ENCODE assay signal across 31 mouse cellular contexts in the genomic region with DNA sequence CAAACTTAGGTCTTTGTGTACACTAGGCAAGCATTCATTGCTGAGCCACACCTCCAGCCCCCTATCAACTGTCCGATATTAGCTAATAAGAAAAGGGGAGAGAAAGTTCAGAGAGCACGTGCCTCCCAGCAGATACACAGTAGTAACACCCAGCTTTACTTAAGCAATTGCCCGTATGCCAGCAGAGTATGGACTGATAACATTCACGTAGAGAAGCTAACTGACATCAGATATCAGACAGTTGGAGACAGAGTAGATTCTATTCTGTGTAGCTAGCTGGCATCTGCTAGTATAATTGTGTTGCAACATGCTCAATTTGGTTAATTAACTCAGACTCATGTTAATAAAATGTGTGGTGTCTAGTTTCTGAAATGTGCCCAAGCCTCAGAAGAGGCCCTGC. TPM values are rescaled to one million over a fixed set of nuclear protein-coding genes. Genes with fewer than 3 reads are reported as not detected.
DNase-seq lines count a peak whose midpoint lies in the region; ATAC-seq and TF ChIP-seq lines count a peak whose summit lies in the region.
"Had no signal": no experiment of that assay in that cellular context is flagged by ENCODE, and none has a peak within 500 bp of the region (broad histone marks: within the 10 kb centered on the region; RNA-seq: fewer than 3 reads in every experiment).

No protein-coding gene starts in this region.

- no peak for TF ChIP-seq CTCF in MEL (IDR thresholded peaks at IDR 0.05 in 2 of 3, conservative IDR thresholded peaks at IDR 0.05 in 1 of 3; ENCODE audit: control insufficient read depth in 1 of 3, insufficient read depth in 1 of 3, low read depth in 2 of 3, low read length in 3 of 3, poor library complexity in 1 of 3, severe bottlenecking in 1 of 3)
- no peak for TF ChIP-seq CTCF in intestine, postnatal 0 days (IDR thresholded peaks at IDR 0.05; ENCODE audit: low read depth)

- DNase-seq in MEL (ENCODE audit: low read depth, low spot score) (peak; percentile 82), liver (peak; percentile 37)
- peak; percentile 2 for DNase-seq in naive thymus-derived CD4-positive, alpha-beta T cell, adult 2 months (ENCODE audit: low read depth)
- DNase-seq in adrenal gland, postnatal 14 days: no peak
- DNase-seq in right cerebral cortex, postnatal 14 days: no peak
- DNase-seq: adrenal gland, adult 8-10 months; cerebellum, adult 11 months; cerebellum, adult 9-11 months; embryo, embryonic 11 days; gastrocnemius, postnatal 25 days; heart, adult 18-20 months; kidney, adult 18-20 months; kidney, postnatal 4 days; lung, postnatal 36 days; retina, postnatal 1 day; right cerebral cortex, postnatal 4 days; thymus, adult 2 months; thymus, postnatal 4 days had no signal

- peak overlapping the region; percentile 71 for H3K27ac ChIP-seq in MEL (ENCODE audit: control insufficient read depth, low read depth, low read length)
- peak overlapping the region; percentile 31; the same call in 1 of the 2 replicates for H3K27ac ChIP-seq in liver, embryonic 15.5 days (replicated peaks)
- no peak overlapping the region for H3K27ac ChIP-seq in intestine, postnatal 0 days (ENCODE audit: low read depth, low read length)
- H3K27ac ChIP-seq: embryonic facial prominence, embryonic 12.5 days; hindbrain, embryonic 14.5 days; kidney, embryonic 15.5 days; limb, embryonic 10.5 days; limb, embryonic 15.5 days; lung, embryonic 15.5 days; midbrain, embryonic 13.5 days; neural tube, embryonic 15.5 days had no signal

- no peaks in the 10 kb centered on the region for H3K27me3 ChIP-seq in MEL (ENCODE audit: control insufficient read depth in 1 of 2, insufficient read depth in 2 of 2, low read length in 2 of 2)
- no peaks in the 10 kb centered on the region for H3K27me3 ChIP-seq in liver, embryonic 15.5 days
- no peaks in the 10 kb centered on the region for H3K27me3 ChIP-seq in intestine, postnatal 0 days (replicated peaks; ENCODE audit: control insufficient read depth, insufficient read depth, low read length)
- H3K27me3 ChIP-seq: embryonic facial prominence, embryonic 12.5 days; heart, embryonic 12.5 days; kidney, embryonic 15.5 days; limb, embryonic 15.5 days; lung, embryonic 15.5 days; megakaryocyte, embryonic 14.5 days; midbrain, embryonic 13.5 days; neural tube, embryonic 15.5 days had no signal

- H3K4me2 ChIP-seq in liver, embryonic 15.5 days: no peak overlapping the region
- H3K4me2 ChIP-seq in intestine, postnatal 0 days (replicated peaks; ENCODE audit: low read depth): no peak overlapping the region
- H3K4me2 ChIP-seq: embryonic facial prominence, embryonic 12.5 days; heart, embryonic 12.5 days; hindbrain, embryonic 14.5 days; kidney, embryonic 15.5 days; limb, embryonic 15.5 days; lung, embryonic 15.5 days; midbrain, embryonic 13.5 days; neural tube, embryonic 15.5 days had no signal

- H3K9ac ChIP-seq in MEL (ENCODE audit: control insufficient read depth, low read depth, low read length, poor library complexity, severe bottlenecking): peak overlapping the region; percentile 19
- H3K9ac ChIP-seq in liver, embryonic 15.5 days: no peak overlapping the region
- H3K9ac ChIP-seq in intestine, postnatal 0 days (ENCODE audit: low read depth, low read length): no peak overlapping the region
- H3K9ac ChIP-seq: embryonic facial prominence, embryonic 12.5 days; heart, embryonic 12.5 days; hindbrain, embryonic 14.5 days; kidney, embryonic 15.5 days; limb, embryonic 15.5 days; lung, embryonic 15.5 days; midbrain, embryonic 13.5 days; neural tube, embryonic 15.5 days had no signal

- peaks cover 19% of the 10 kb centered on the region for H3K79me2 ChIP-seq in MEL (ENCODE audit: control insufficient read depth, insufficient read depth, low read length, poor library complexity)

- TF ChIP-seq POLR2A in MEL (IDR thresholded peaks at IDR 0.05; ENCODE audit: control insufficient read depth in 1 of 2, insufficient read depth in 1 of 2, low read depth in 1 of 2, low read length in 2 of 2, poor library complexity in 1 of 2): no peak

- no peak for ATAC-seq in liver, embryonic 15.5 days (ENCODE audit: insufficient read depth)
- ATAC-seq in intestine, postnatal 0 days: no peak
- ATAC-seq: forebrain, embryonic 14.5 days; midbrain, embryonic 13.5 days had no signal

- H3K36me3 ChIP-seq in MEL (ENCODE audit: control insufficient read depth in 1 of 2, insufficient read depth in 2 of 2, low read length in 2 of 2): peaks cover 10 to 46% of the 10 kb centered on the region in 2 experiments
- H3K36me3 ChIP-seq in liver, embryonic 15.5 days (replicated peaks): peaks cover 14% of the 10 kb centered on the region
- peaks cover 11% of the 10 kb centered on the region; the same call in 1 of the 2 replicates for H3K36me3 ChIP-seq in intestine, postnatal 0 days (ENCODE audit: control insufficient read depth, insufficient read depth)

- H3K4me3 ChIP-seq in MEL (ENCODE audit: control insufficient read depth in 1 of 2, insufficient read depth in 1 of 2, low read depth in 2 of 2, low read length in 2 of 2): no peak overlapping the region
- H3K4me3 ChIP-seq in liver, embryonic 15.5 days (replicated peaks): no peak overlapping the region
- H3K4me3 ChIP-seq in intestine, postnatal 0 days (ENCODE audit: low read depth, low read length): no peak overlapping the region
- H3K4me3 ChIP-seq: embryonic facial prominence, embryonic 12.5 days; heart, embryonic 12.5 days; kidney, embryonic 15.5 days; limb, embryonic 10.5 days; limb, embryonic 15.5 days; lung, embryonic 15.5 days; megakaryocyte, embryonic 14.5 days; midbrain, embryonic 13.5 days; neural tube, embryonic 15.5 days had no signal

- no peak for TF ChIP-seq RAD21 in MEL (IDR thresholded peaks at IDR 0.05; ENCODE audit: low read depth, low read length)

- H3K9me3 ChIP-seq in MEL (replicated peaks; ENCODE audit: insufficient read depth, low read length): no peaks in the 10 kb centered on the region
- H3K9me3 ChIP-seq in liver, embryonic 15.5 days (replicated peaks): no peaks in the 10 kb centered on the region
- H3K9me3 ChIP-seq in intestine, postnatal 0 days (ENCODE audit: control insufficient read depth): no peaks in the 10 kb centered on the region
- H3K9me3 ChIP-seq: embryonic facial prominence, embryonic 12.5 days; heart, embryonic 12.5 days; kidney, embryonic 15.5 days; limb, embryonic 10.5 days; limb, embryonic 15.5 days; lung, embryonic 15.5 days; megakaryocyte, embryonic 14.5 days; midbrain, embryonic 13.5 days; neural tube, embryonic 15.5 days had no signal

- 11% methylated on average over 4 of the region's 4 CpGs for WGBS in liver, embryonic 15.5 days (ENCODE audit: insufficient replicate concordance)
- 52% methylated on average over 4 of the region's 4 CpGs for WGBS in intestine, postnatal 0 days

- H3K4me1 ChIP-seq in MEL (ENCODE audit: control insufficient read depth in 1 of 2, insufficient read depth in 2 of 2, low read length in 2 of 2): peaks cover 19 to 41% of the 10 kb centered on the region in 2 experiments
- peaks cover 42% of the 10 kb centered on the region for H3K4me1 ChIP-seq in liver, embryonic 15.5 days (replicated peaks)
- peaks cover 3% of the 10 kb centered on the region; the same call in 1 of the 2 replicates for H3K4me1 ChIP-seq in intestine, postnatal 0 days (replicated peaks; ENCODE audit: control insufficient read depth, insufficient read depth, low read length)

- peak; percentile 81 to 89; a peak in 3 of 4 replicates for TF ChIP-seq EP300 in MEL (IDR thresholded peaks at IDR 0.05; ENCODE audit: low read depth in 1 of 2, low read length in 2 of 2)

TF ChIP-seq in MEL, 35 proteins besides CTCF, POLR2A, EP300 and RAD21 (continues in another document):
- TF ChIP-seq CHD1 (IDR thresholded peaks at IDR 0.05; ENCODE audit: low read depth, low read length) (peak; percentile 42; the same call in 1 of the 2 replicates), MAFK (IDR thresholded peaks at IDR 0.05; ENCODE audit: borderline replicate concordance, low read depth, low read length) (no peak), MEF2A (IDR thresholded peaks at IDR 0.05; ENCODE audit: extremely low read depth, insufficient replicate concordance, low read depth, low read length, poor library complexity, severe bottlenecking) (peak; percentile 43; the same call in 1 of the 2 replicates), MYC (IDR thresholded peaks at IDR 0.05; ENCODE audit: low read depth, low read length) (peak; percentile 92), GABPA (IDR thresholded peaks at IDR 0.05; ENCODE audit: low read depth, low read length) (no peak), ETS1 (IDR thresholded peaks at IDR 0.05; ENCODE audit: low read depth, low read length) (peak; percentile 96), TBP (IDR thresholded peaks at IDR 0.05; ENCODE audit: low read depth, low read length) (no peak), KAT2A (conservative IDR thresholded peaks at IDR 0.05; ENCODE audit: low read depth, low read length) (no peak; the same call in 1 of the 2 replicates), CHD2 (IDR thresholded peaks at IDR 0.05; ENCODE audit: low read length) (no peak; the same call in 1 of the 2 replicates), BHLHE40 (IDR thresholded peaks at IDR 0.05; ENCODE audit: borderline replicate concordance, low read depth, low read length) (peak; percentile 99), TAL1 (IDR thresholded peaks at IDR 0.05; ENCODE audit: low read length) (no peak)

RNA-seq across cellular contexts. Expression of a gene that starts 3.0 kb away (rescaled TPM):
- total RNA-seq in MEL (2012; rRNA removed): 33.4 and 37.0 TPM in 2 replicates
- polyA plus RNA-seq in MEL (2012; ENCODE audit: insufficient read depth in 1 of 2, insufficient read length in 2 of 2, low read depth in 1 of 2, low replicate concordance in 2 of 2, missing spikeins in 1 of 2): 10 to 100 TPM in 1 of 2 experiments, not detected in 1; 55.6 TPM
- 15.3 and 16.0 TPM in 2 replicates for polyA plus RNA-seq in liver, embryonic 15.5 days (2015; fragmentation: Nextera tagmentation; extraction: Ambion mirVana)
- total RNA-seq in adrenal gland, postnatal 14 days (2021): 42.0 and 44.8 TPM in 2 replicates
- polyA plus RNA-seq in intestine, postnatal 0 days (2015; fragmentation: Nextera tagmentation; extraction: Ambion mirVana): 26.1 and 33.3 TPM in 2 replicates

RNA-seq across cellular contexts. Expression of a gene that starts 3.3 kb away (rescaled TPM):
- total RNA-seq in MEL (2012; rRNA removed): 71.3 and 81.9 TPM in 2 replicates
- polyA plus RNA-seq in MEL (2012; ENCODE audit: insufficient read depth in 1 of 2, insufficient read length in 2 of 2, low read depth in 1 of 2, low replicate concordance in 2 of 2, missing spikeins in 1 of 2): 10 to 100 TPM in 1 of 2 experiments, not detected in 1; 75.9 TPM
- polyA plus RNA-seq in liver, embryonic 15.5 days (2015; fragmentation: Nextera tagmentation; extraction: Ambion mirVana): 37.4 and 37.6 TPM in 2 replicates
- total RNA-seq in adrenal gland, postnatal 14 days (2021): 23.2 and 26.1 TPM in 2 replicates
- polyA plus RNA-seq in intestine, postnatal 0 days (2015; fragmentation: Nextera tagmentation; extraction: Ambion mirVana): 71.7 and 75.7 TPM in 2 replicates

RNA-seq across cellular contexts. Expression of a gene that starts 49.1 kb away (rescaled TPM):
- 19.7 and 30.0 TPM in 2 replicates for total RNA-seq in MEL (2012; rRNA removed)
- polyA plus RNA-seq in MEL (2012; ENCODE audit: insufficient read depth in 1 of 2, insufficient read length in 2 of 2, low read depth in 1 of 2, low replicate concordance in 2 of 2, missing spikeins in 1 of 2): 10 to 100 TPM in 1 of 2 experiments, not detected in 1; 37.6 TPM
- polyA plus RNA-seq in liver, embryonic 15.5 days (2015; fragmentation: Nextera tagmentation; extraction: Ambion mirVana): 16.0 and 17.8 TPM in 2 replicates
- total RNA-seq in adrenal gland, postnatal 14 days (2021): 109 and 110 TPM in 2 replicates
- polyA plus RNA-seq in intestine, postnatal 0 days (2015; fragmentation: Nextera tagmentation; extraction: Ambion mirVana): 65.5 and 75.2 TPM in 2 replicates

Comparison
In these comparisons a context has a peak if more than half of its experiments do, and no peak if none do; other contexts are left out.
1. DNase-seq: peak in MEL (single experiment), liver (single experiment) and naive thymus-derived CD4-positive, alpha-beta T cell, adult 2 months (single experiment); none in adrenal gland, postnatal 14 days (single experiment) and right cerebral cortex, postnatal 14 days (single experiment).